Mouse (Mus musculus) large intestine, adult 2 months (tissue): ENCODE data around the gene Dennd4b. TPM values are rescaled to one million over a fixed set of nuclear protein-coding genes. Genes with fewer than 3 reads are reported as not detected.

Experiments
- polyA plus RNA-seq: library from polyadenylated mRNA; depleted of rRNA; stranded (reverse); fragments of >200 nt; gene quantifications from 2 replicates; pipeline ENCODE4 v1.2.3, GENCODE M21; 2012; rRNA removed

Gene Dennd4b
- polyA plus RNA-seq, 1 experiment, result 7.6 TPM

Other genes starting within 250 kb of the Dennd4b start
- gene 4933434E20Rik, start 213.5 kb upstream of the Dennd4b start, polyA plus RNA-seq, result 41.1 and 46.7 TPM in 2 replicates
- gene Ubap2l, start 212.6 kb upstream of the Dennd4b start, polyA plus RNA-seq, result 51.4 and 75.2 TPM in 2 replicates
- gene Tpm3, start 192.5 kb upstream of the Dennd4b start, polyA plus RNA-seq, result 161 and 190 TPM in 2 replicates
- gene Nup210l, start 161.1 kb upstream of the Dennd4b start, polyA plus RNA-seq, result 0.24 and 0.34 TPM in 2 replicates
- 2,294 and 2,765 TPM in 2 replicates for gene Rps27, start 51.5 kb upstream of the Dennd4b start, polyA plus RNA-seq
- 2.9 and 3.6 TPM in 2 replicates for gene Rab13, start 51.5 kb upstream of the Dennd4b start, polyA plus RNA-seq
- gene Jtb, start 33.6 kb upstream of the Dennd4b start, polyA plus RNA-seq, result 53.6 and 59.5 TPM in 2 replicates
- gene Creb3l4, start 21.7 kb upstream of the Dennd4b start, polyA plus RNA-seq, result 13.6 and 18.6 TPM in 2 replicates
- gene Slc39a1, start 17.0 kb upstream of the Dennd4b start, polyA plus RNA-seq, result 76.1 and 83.3 TPM in 2 replicates
- gene Crtc2, start 11.0 kb upstream of the Dennd4b start, polyA plus RNA-seq, result 25.7 and 33.4 TPM in 2 replicates
- gene Gatad2b, start 28.0 kb downstream of the Dennd4b start, polyA plus RNA-seq, result 7.7 and 13.4 TPM in 2 replicates
- 4.6 and 5.9 TPM in 2 replicates for gene Slc27a3, start 124.8 kb downstream of the Dennd4b start, polyA plus RNA-seq
- 28.7 and 32.2 TPM in 2 replicates for gene Ints3, start 168.4 kb downstream of the Dennd4b start, polyA plus RNA-seq
- gene Npr1, start 200.7 kb downstream of the Dennd4b start, polyA plus RNA-seq, result 6.1 and 10.1 TPM in 2 replicates
- 21.4 and 23.6 TPM in 2 replicates for gene Ilf2, start 210.9 kb downstream of the Dennd4b start, polyA plus RNA-seq
- gene Snapin, start 225.8 kb downstream of the Dennd4b start, polyA plus RNA-seq, result 13.6 and 14.2 TPM in 2 replicates
- gene Chtop, start 244.3 kb downstream of the Dennd4b start, polyA plus RNA-seq, result 35.2 and 38.0 TPM in 2 replicates
- 44.1 and 52.5 TPM in 2 replicates for gene S100a1, start 249.2 kb downstream of the Dennd4b start, polyA plus RNA-seq
- gene S100a13, start 249.2 kb downstream of the Dennd4b start, polyA plus RNA-seq, result 36.9 and 50.0 TPM in 2 replicates